Mouse (Mus musculus) stomach, postnatal 0 days (tissue): ENCODE results near the gene Tgfbi. TPM values are rescaled to one million over a fixed set of nuclear protein-coding genes. Genes with fewer than 3 reads are reported as not detected.

Experiments used
- ATAC-seq: fragments of 200-750 bp; cut with Nextera tagmentation; 2 replicates; pipeline ENCODE4 v1.8.0; 2017; ENCODE audit not compliant: low FRiP score, low TSS enrichment
- DNase-seq: peaks from one replicate; pipeline ENCODE4 v3.0.0-alpha.2; 2016; ENCODE audit warnings: low spot score
- H3K27ac ChIP-seq: fragments of 300-500 bp; sonication (generic); replicated peaks from 2 replicates; pipeline ENCODE4 v1.5.1; 2014; ENCODE audit warnings: mild to moderate bottlenecking, control low read depth
- H3K27me3 ChIP-seq: fragments of 300-500 bp; sonication (generic); 2 replicates; pipeline ENCODE4 v1.6.1; 2014; ENCODE audit warnings: low read length; ENCODE audit not compliant: control insufficient read depth, insufficient read depth
- H3K36me3 ChIP-seq: fragments of 300-500 bp; sonication (generic); 2 replicates; pipeline ENCODE4 v1.6.1; 2014; ENCODE audit warnings: low read length, mixed read lengths; ENCODE audit not compliant: control insufficient read depth, insufficient read depth
- H3K4me1 ChIP-seq: fragments of 300-500 bp; sonication (generic); replicated peaks from 2 replicates; pipeline ENCODE4 v1.6.1; 2014; ENCODE audit warnings: antibody characterized with exemption; ENCODE audit not compliant: control insufficient read depth, insufficient read depth
- H3K4me2 ChIP-seq: fragments of 300-500 bp; sonication (generic); replicated peaks from 2 replicates; pipeline ENCODE4 v1.6.1; 2014; ENCODE audit warnings: low read depth, mild to moderate bottlenecking, control low read depth, moderate library complexity
- H3K4me3 ChIP-seq: fragments of 300-500 bp; sonication (generic); 2 replicates; pipeline ENCODE4 v1.5.1; 2014; ENCODE audit warnings: low read depth, low read length, control low read depth
- H3K9ac ChIP-seq: fragments of 300-500 bp; sonication (generic); 2 replicates; pipeline ENCODE4 v1.6.1; 2014; ENCODE audit warnings: mild to moderate bottlenecking, low read length, control low read depth, mixed read lengths
- H3K9me3 ChIP-seq: fragments of 300-500 bp; sonication (generic); 2 replicates; pipeline ENCODE4 v1.6.1; 2016; ENCODE audit warnings: low read length; ENCODE audit not compliant: control insufficient read depth
- CTCF ChIP-seq: IDR thresholded peaks from 2 replicates; pipeline ENCODE4 v1.5.1; 2016; ENCODE audit warnings: antibody characterized with exemption, low read depth, mild to moderate bottlenecking, moderate library complexity
- EP300 ChIP-seq: optimal IDR thresholded peaks from 2 replicates; pipeline ENCODE3; 2016; ENCODE audit warnings: antibody characterized with exemption
- WGBS: fragments of 180-500 bp; shearing (Covaris S2); extraction: QIAGEN DNeasy Blood & Tissue Kit; methylation state at CpG from one replicate; pipeline ENCODE4 v1.1.7; 2014; 5-methylcytosine and 5-hydroxymethylcytosine counted together
- polyA plus RNA-seq: library from polyadenylated mRNA; unstranded; fragments of >200 nt; fragmentation: Nextera tagmentation; extraction: Ambion mirVana; gene quantifications from 2 replicates; pipeline ENCODE4 v1.2.1, GENCODE M21; 2015

The Tgfbi gene
- polyA plus RNA-seq, 1 experiment from 2014 or later, result 149 TPM

- DNase-seq, result no peak
Observed at GRCm38 (mm10) chr13:56615864-56616263, 6.5 kb downstream of the Tgfbi start.

GRCm38 (mm10) chr13:56616386-56616785, 7.1 kb downstream of the Tgfbi start:
- WGBS, result 41% methylated on average over 7 of the region's 7 CpGs
- no peak overlapping the region for H3K27ac ChIP-seq
- ATAC-seq (0 out of 2 replicates have a peak, but pooled peaks have one; percentile 16), DNase-seq (no peak)
- no peaks in the 10 kb centered on the region for H3K36me3 ChIP-seq
- H3K4me2 ChIP-seq, result no peak overlapping the region; the same call in 1 of the 2 replicates
- no peak overlapping the region for H3K9ac ChIP-seq
- no peak overlapping the region for H3K4me3 ChIP-seq
- no peaks in the 10 kb centered on the region for H3K27me3 ChIP-seq
- TF ChIP-seq CTCF (no peak), EP300 (no peak)
- no peaks in the 10 kb centered on the region for H3K9me3 ChIP-seq
- H3K4me1 ChIP-seq, result peaks cover 11% of the 10 kb centered on the region; the same call in 1 of the 2 replicates

More at GRCm38 (mm10) chr13:56615864-56616263, 6.5 kb downstream of the Tgfbi start:
- no peaks in the 10 kb centered on the region for H3K27me3 ChIP-seq
- no peaks in the 10 kb centered on the region for H3K36me3 ChIP-seq
- no peak overlapping the region for H3K27ac ChIP-seq
- H3K9ac ChIP-seq, result no peak overlapping the region
- H3K4me2 ChIP-seq, result no peak overlapping the region; the same call in 1 of the 2 replicates
- H3K4me1 ChIP-seq, result peaks cover 11% of the 10 kb centered on the region; the same call in 1 of the 2 replicates
- H3K4me3 ChIP-seq, result no peak overlapping the region
- H3K9me3 ChIP-seq, result no peaks in the 10 kb centered on the region
- ATAC-seq, result no peak
- TF ChIP-seq CTCF (peak; percentile 57), EP300 (no peak)
- 53% methylated on average over 9 of the region's 9 CpGs for WGBS

GRCm38 (mm10) chr13:56617197-56617596, 7.9 kb downstream of the Tgfbi start:
- Histone ChIP-seq H3K27ac (no peak overlapping the region), H3K9me3 (no peaks in the 10 kb centered on the region), H3K27me3 (no peaks in the 10 kb centered on the region), H3K4me2 (no peak overlapping the region), H3K4me1 (peaks cover 9% of the 10 kb centered on the region; the same call in 1 of the 2 replicates), H3K9ac (no peak overlapping the region), H3K4me3 (no peak overlapping the region), H3K36me3 (no peaks in the 10 kb centered on the region)
- DNase-seq, result no peak
- no peak for TF ChIP-seq CTCF
- TF ChIP-seq EP300, result no peak
- WGBS, result 90% methylated on average over 2 of the region's 2 CpGs
- ATAC-seq, result no peak

DNA sequence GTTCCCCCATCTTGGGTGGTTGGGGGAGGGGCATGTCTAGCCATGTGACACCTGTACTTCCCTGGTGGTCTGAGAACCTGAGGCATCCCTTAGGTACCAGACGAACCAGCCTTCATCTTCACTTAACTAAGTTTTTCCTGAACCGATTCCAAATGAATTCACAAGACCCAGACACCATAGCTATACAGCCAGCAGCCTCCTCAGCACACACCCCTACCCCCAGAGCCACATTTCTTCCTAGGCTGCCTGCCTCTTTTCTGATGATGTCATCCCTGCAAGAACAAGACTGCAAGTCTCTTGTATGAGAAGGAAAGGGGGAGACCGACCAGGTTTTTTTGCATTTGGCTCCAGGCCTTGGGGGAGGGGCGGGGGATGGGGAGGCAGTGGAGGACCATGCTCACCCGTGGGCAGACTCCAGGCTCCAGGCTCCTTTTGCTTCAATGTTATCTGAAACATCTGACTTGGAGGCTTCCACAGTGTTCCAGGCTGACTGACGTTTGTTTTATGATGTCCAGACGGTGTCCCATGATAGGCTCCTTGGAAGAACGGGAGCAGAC, 13.0 kb downstream of the Tgfbi start:
- DNase-seq (no peak), ATAC-seq (peak; percentile 49; the same call in 1 of the 2 replicates)
- H3K4me2 ChIP-seq, result no peak overlapping the region
- H3K9ac ChIP-seq, result no peak overlapping the region
- H3K4me3 ChIP-seq, result no peak overlapping the region
- no peak overlapping the region for H3K27ac ChIP-seq
- no peak for TF ChIP-seq EP300
- TF ChIP-seq CTCF, result no peak
- H3K4me1 ChIP-seq, result no peaks in the 10 kb centered on the region
- no peaks in the 10 kb centered on the region for H3K27me3 ChIP-seq
- WGBS, result 35% methylated on average over 8 of the region's 8 CpGs
- no peaks in the 10 kb centered on the region for H3K9me3 ChIP-seq
- no peaks in the 10 kb centered on the region for H3K36me3 ChIP-seq

DNA sequence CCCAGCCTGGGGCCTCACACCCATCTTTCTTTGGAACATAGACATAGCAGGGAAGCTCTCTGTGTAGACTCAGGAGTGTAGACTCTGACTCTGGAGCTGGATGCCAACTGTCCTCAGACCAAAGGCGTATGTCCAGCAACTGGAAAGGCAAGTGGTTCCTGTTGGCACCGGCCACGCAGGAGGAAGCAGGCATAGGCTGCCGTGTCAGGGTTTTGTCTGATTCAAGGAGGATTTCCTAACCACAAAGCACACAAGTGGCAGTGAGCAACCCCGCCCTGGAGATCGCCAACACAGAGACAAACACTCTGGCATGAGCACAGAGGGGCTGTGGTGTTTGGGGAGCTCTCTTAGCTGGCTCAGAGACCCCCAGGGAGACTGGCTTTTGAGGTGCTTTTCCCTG, 17.2 kb downstream of the Tgfbi start:
- Histone ChIP-seq H3K36me3 (no peaks in the 10 kb centered on the region; the same call in 1 of the 2 replicates), H3K4me1 (0 out of 2 replicates have a peak, but pooled peaks cover 4% of the 10 kb centered on the region), H3K9ac (no peak overlapping the region), H3K27me3 (no peaks in the 10 kb centered on the region), H3K4me2 (no peak overlapping the region), H3K27ac (no peak overlapping the region), H3K4me3 (no peak overlapping the region), H3K9me3 (no peaks in the 10 kb centered on the region)
- WGBS, result 40% methylated on average over 6 of the region's 6 CpGs
- no peak for TF ChIP-seq CTCF
- no peak for TF ChIP-seq EP300
- DNase-seq (no peak), ATAC-seq (no peak)

GRCm38 (mm10) chr13:56630081-56630480, 20.8 kb downstream of the Tgfbi start:
- Histone ChIP-seq H3K27me3 (no peaks in the 10 kb centered on the region), H3K27ac (no peak overlapping the region), H3K9me3 (no peaks in the 10 kb centered on the region), H3K36me3 (peaks cover 2% of the 10 kb centered on the region; the same call in 1 of the 2 replicates), H3K4me3 (no peak overlapping the region), H3K4me1 (0 out of 2 replicates have a peak, but pooled peaks cover 4% of the 10 kb centered on the region), H3K9ac (no peak overlapping the region), H3K4me2 (no peak overlapping the region)
- ATAC-seq, result no peak
- WGBS, result 83% methylated on average over 4 of the region's 4 CpGs
- TF ChIP-seq EP300 (no peak), CTCF (no peak)
- no peak for DNase-seq
